Mouse (Mus musculus): ENCODE measurements around the gene Lrrc42. TPM values are rescaled to one million over a fixed set of nuclear protein-coding genes. Genes with fewer than 3 reads are reported as not detected.

Lrrc42 gene
- polyA plus RNA-seq, 1 experiment: 9.3 TPM

DNA sequence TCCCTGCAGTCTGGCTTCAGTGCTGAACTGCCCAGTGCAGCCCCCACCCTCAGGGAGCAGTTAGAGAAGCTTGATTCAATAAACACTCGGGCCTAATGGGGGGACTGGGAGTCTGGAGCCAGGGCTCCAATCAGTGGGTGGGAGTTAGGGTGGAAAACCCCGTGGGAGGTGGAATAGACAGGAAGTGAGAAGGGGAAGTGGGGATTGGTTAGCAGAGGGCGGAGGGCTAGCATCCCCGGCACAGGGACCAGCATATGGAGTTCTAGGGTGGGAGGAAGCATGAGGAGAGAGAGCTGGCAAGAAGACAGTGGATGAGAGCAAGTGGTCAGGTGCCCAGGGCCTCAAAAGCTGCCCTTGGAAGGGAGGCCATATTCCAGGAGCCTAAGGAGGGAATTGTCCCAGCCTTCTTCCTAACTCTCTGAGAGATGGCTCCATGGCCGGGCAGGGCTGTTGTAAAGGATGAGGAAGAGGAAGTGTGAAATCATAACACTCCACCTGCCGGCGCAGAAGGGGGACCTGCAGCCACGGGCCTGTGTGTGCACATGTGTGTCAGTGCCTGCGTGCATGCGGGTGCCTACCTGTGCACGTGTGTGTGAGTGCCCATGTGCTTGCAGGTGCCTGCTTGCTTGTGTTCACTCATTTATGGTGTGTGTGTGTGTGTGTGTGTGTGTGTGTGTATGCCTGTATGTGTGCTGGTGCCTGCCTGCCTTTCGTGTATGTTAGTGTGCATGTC lies 39.9 kb downstream of the Lrrc42 start:
- no peak overlapping the region for H3K4me3 ChIP-seq (ENCODE audit: low read depth, low read length)
- 49% methylated on average over 12 of the region's 12 CpGs for WGBS
- 0 out of 2 replicates have a peak, but pooled peaks cover 2% of the 10 kb centered on the region for H3K36me3 ChIP-seq (ENCODE audit: control insufficient read depth, insufficient read depth, low read length)
- H3K4me1 ChIP-seq (ENCODE audit: control insufficient read depth, insufficient read depth, insufficient read length, low read length): peaks cover 9% of the 10 kb centered on the region; the same call in 1 of the 2 replicates
- TF ChIP-seq CTCF (IDR thresholded peaks at IDR 0.05; ENCODE audit: extremely low read depth, insufficient read length, insufficient replicate concordance, low read depth, low read length): 0 out of 2 replicates have a peak, but pooled peaks have one; percentile 5
- TF ChIP-seq POLR2A (IDR thresholded peaks at IDR 0.05; ENCODE audit: low read depth, low read length): no peak
- H3K27me3 ChIP-seq (ENCODE audit: control insufficient read depth, insufficient read depth, low read length): no peaks in the 10 kb centered on the region
- H3K27ac ChIP-seq (ENCODE audit: insufficient read depth, low read depth, low read length): no peak overlapping the region

- WGBS: 84% methylated on average over 5 of the region's 5 CpGs
- H3K4me1 ChIP-seq (ENCODE audit: control insufficient read depth, insufficient read depth, insufficient read length, low read length): peaks cover under 1% of the 10 kb centered on the region; the same call in 1 of the 2 replicates
- no peak overlapping the region for H3K27ac ChIP-seq (ENCODE audit: insufficient read depth, low read depth, low read length)
- no peaks in the 10 kb centered on the region for H3K27me3 ChIP-seq (ENCODE audit: control insufficient read depth, insufficient read depth, low read length)
- no peak overlapping the region for H3K4me3 ChIP-seq (ENCODE audit: low read depth, low read length)
- TF ChIP-seq POLR2A (IDR thresholded peaks at IDR 0.05; ENCODE audit: low read depth, low read length) (no peak), CTCF (IDR thresholded peaks at IDR 0.05; ENCODE audit: extremely low read depth, insufficient read length, insufficient replicate concordance, low read depth, low read length) (no peak)
- H3K36me3 ChIP-seq (ENCODE audit: control insufficient read depth, insufficient read depth, low read length): peaks cover 4% of the 10 kb centered on the region; the same call in 1 of the 2 replicates
Measured at GRCm38 (mm10) chr4:107211936-107212335, 41.4 kb downstream of the Lrrc42 start.

- Histone ChIP-seq H3K27me3 (ENCODE audit: control insufficient read depth, insufficient read depth, low read length) (no peaks in the 10 kb centered on the region), H3K4me3 (ENCODE audit: low read depth, low read length) (no peak overlapping the region), H3K27ac (ENCODE audit: insufficient read depth, low read depth, low read length) (no peak overlapping the region), H3K4me1 (ENCODE audit: control insufficient read depth, insufficient read depth, insufficient read length, low read length) (no peaks in the 10 kb centered on the region), H3K36me3 (ENCODE audit: control insufficient read depth, insufficient read depth, low read length) (peaks cover 4% of the 10 kb centered on the region; the same call in 1 of the 2 replicates)
- 58% methylated on average over 4 of the region's 4 CpGs for WGBS
- TF ChIP-seq CTCF (IDR thresholded peaks at IDR 0.05; ENCODE audit: extremely low read depth, insufficient read length, insufficient replicate concordance, low read depth, low read length) (no peak), POLR2A (IDR thresholded peaks at IDR 0.05; ENCODE audit: low read depth, low read length) (no peak)
Measured at GRCm38 (mm10) chr4:107211465-107211864, 41.9 kb downstream of the Lrrc42 start.

- WGBS: 44% methylated on average over 5 of the region's 5 CpGs
- no peak overlapping the region for H3K4me3 ChIP-seq (ENCODE audit: low read depth, low read length)
- H3K27me3 ChIP-seq (ENCODE audit: control insufficient read depth, insufficient read depth, low read length): no peaks in the 10 kb centered on the region
- no peak for TF ChIP-seq POLR2A (IDR thresholded peaks at IDR 0.05; ENCODE audit: low read depth, low read length)
- TF ChIP-seq CTCF (IDR thresholded peaks at IDR 0.05; ENCODE audit: extremely low read depth, insufficient read length, insufficient replicate concordance, low read depth, low read length): no peak
- H3K4me1 ChIP-seq (ENCODE audit: control insufficient read depth, insufficient read depth, insufficient read length, low read length): no peaks in the 10 kb centered on the region
- H3K36me3 ChIP-seq (ENCODE audit: control insufficient read depth, insufficient read depth, low read length): peaks cover 7% of the 10 kb centered on the region
- no peak overlapping the region for H3K27ac ChIP-seq (ENCODE audit: insufficient read depth, low read depth, low read length)
Measured at GRCm38 (mm10) chr4:107210483-107211097, 42.7 kb downstream of the Lrrc42 start.

DNA sequence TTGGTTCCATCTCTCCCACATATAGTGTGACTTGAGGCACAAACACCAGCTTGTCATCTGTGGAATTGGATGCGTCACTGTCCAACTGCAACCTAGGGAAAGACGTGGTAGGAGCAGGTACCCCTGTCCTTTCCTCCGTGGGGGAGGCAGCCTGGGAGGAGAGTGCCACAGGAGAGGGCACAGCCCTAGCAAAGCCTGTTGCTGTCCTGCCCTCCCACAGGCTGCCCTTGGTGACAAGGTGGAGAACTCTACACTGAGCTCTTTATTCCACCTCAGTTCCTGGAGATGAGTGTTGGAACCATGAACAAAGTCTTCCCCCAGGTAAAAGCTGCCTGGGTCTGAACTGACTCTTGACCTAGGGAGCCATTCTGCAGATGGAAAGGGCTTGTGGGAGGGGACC lies 44.5 kb downstream of the Lrrc42 start, which contains the start of gene Ldlrad1:
Ldlrad1 (plus strand) TSS at position 301 of the 400 bp plus-strand sequence.
- Histone ChIP-seq H3K4me1 (ENCODE audit: control insufficient read depth, insufficient read depth, insufficient read length, low read length) (no peaks in the 10 kb centered on the region), H3K27ac (ENCODE audit: insufficient read depth, low read depth, low read length) (no peak within 1 kb of the TSS), H3K27me3 (ENCODE audit: control insufficient read depth, insufficient read depth, low read length) (no peaks in the 10 kb centered on the region), H3K4me3 (ENCODE audit: low read depth, low read length) (no peak within 1 kb of the TSS), H3K36me3 (ENCODE audit: control insufficient read depth, insufficient read depth, low read length) (peaks cover 19% of the 10 kb centered on the region)
- TF ChIP-seq CTCF (IDR thresholded peaks at IDR 0.05; ENCODE audit: extremely low read depth, insufficient read length, insufficient replicate concordance, low read depth, low read length) (no peak), POLR2A (IDR thresholded peaks at IDR 0.05; ENCODE audit: low read depth, low read length) (no peak)
- WGBS: 78% methylated on average over 3 of the region's 3 CpGs

- Histone ChIP-seq H3K4me3 (ENCODE audit: low read depth, low read length) (no peak overlapping the region), H3K27me3 (ENCODE audit: control insufficient read depth, insufficient read depth, low read length) (no peaks in the 10 kb centered on the region), H3K27ac (ENCODE audit: insufficient read depth, low read depth, low read length) (no peak overlapping the region), H3K4me1 (ENCODE audit: control insufficient read depth, insufficient read depth, insufficient read length, low read length) (no peaks in the 10 kb centered on the region), H3K36me3 (ENCODE audit: control insufficient read depth, insufficient read depth, low read length) (peaks cover 30% of the 10 kb centered on the region)
- 97% methylated on average over 2 of the region's 2 CpGs for WGBS
- TF ChIP-seq POLR2A (IDR thresholded peaks at IDR 0.05; ENCODE audit: low read depth, low read length): no peak
- TF ChIP-seq CTCF (IDR thresholded peaks at IDR 0.05; ENCODE audit: extremely low read depth, insufficient read length, insufficient replicate concordance, low read depth, low read length): no peak
Measured at GRCm38 (mm10) chr4:107207016-107207415, 46.3 kb downstream of the Lrrc42 start.

- Histone ChIP-seq H3K27ac (ENCODE audit: insufficient read depth, low read depth, low read length) (no peak overlapping the region), H3K27me3 (ENCODE audit: control insufficient read depth, insufficient read depth, low read length) (no peaks in the 10 kb centered on the region), H3K36me3 (ENCODE audit: control insufficient read depth, insufficient read depth, low read length) (peaks cover 58% of the 10 kb centered on the region), H3K4me3 (ENCODE audit: low read depth, low read length) (no peak overlapping the region), H3K4me1 (ENCODE audit: control insufficient read depth, insufficient read depth, insufficient read length, low read length) (no peaks in the 10 kb centered on the region)
- WGBS: 70% methylated on average over 7 of the region's 7 CpGs
- no peak for TF ChIP-seq POLR2A (IDR thresholded peaks at IDR 0.05; ENCODE audit: low read depth, low read length)
- TF ChIP-seq CTCF (IDR thresholded peaks at IDR 0.05; ENCODE audit: extremely low read depth, insufficient read length, insufficient replicate concordance, low read depth, low read length): no peak
Measured at GRCm38 (mm10) chr4:107203001-107203400, 50.3 kb downstream of the Lrrc42 start.
